Mouse (Mus musculus) cortical plate, adult 2 months (tissue): Measurements from ENCODE around the gene Galm.

ENCODE experiments used
- CTCF ChIP-seq: fragments of 200-500 bp; IDR thresholded peaks from 2 replicates; pipeline ENCODE4 v1.5.1; 2011; ENCODE audit warnings: mild to moderate bottlenecking, control low read depth, low read length; ENCODE audit not compliant: insufficient read depth; ENCODE audit errors: extremely low read depth
- POLR2A ChIP-seq: fragments of 200-500 bp; IDR thresholded peaks from 2 replicates; pipeline ENCODE4 v1.6.1; 2011; ENCODE audit warnings: mild to moderate bottlenecking, low read length, control low read depth; ENCODE audit not compliant: insufficient read depth; ENCODE audit errors: extremely low read depth

GRCm38 (mm10) chr17:80096043-80096719 lies 31.1 kb upstream of the Galm start:
- TF ChIP-seq POLR2A (no peak), CTCF (no peak)
